In the genomic region with DNA sequence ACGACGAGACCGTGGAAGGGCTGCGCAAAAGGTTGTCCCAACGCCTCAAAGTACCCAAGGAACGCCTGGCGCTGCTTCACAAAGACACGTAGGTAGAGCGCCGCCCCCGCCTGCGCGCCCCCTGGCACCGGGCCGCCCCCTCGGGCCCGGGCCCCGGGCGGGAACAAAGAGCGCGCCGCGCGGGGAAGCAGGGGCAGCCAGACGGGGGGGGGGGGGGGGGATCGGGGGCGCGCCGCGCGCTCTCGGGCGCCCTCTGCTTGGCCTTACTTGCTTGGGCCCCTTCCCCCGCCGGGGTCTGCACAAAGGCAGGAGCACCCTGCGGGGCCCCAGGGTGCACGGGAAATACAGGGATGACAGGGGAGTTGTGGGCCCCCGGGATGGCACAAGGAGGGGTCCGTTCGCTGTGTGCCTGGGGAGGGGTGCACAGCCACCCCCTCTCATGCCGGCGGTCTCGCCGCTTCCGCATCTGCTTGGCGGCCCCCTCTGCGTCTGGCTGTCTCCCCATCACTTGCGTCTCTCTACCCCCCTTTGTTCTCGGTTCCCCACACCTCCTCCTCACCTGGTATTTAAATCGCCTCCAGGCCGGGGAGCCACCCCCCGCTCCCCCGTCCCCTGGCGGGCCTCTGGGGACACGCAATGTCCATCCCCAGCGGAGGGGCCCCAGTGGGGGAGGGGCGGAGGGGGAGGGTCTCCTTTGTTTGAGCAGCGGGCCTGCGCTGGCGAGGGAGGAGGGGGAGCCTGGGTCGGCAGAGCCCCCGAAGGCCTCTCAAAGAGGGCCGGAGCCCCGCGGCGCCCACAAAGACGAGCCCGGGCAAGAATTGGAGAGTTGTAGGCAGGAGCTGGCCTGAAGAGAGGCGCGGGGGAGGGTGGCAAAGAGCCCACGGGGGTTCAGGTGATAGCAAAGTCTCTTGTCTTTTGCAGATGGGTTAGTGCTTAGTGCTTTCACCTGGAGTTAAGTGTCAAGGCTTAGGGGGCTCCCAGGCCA, we compare ENCODE assay signal across 1 mouse cellular context.
A peak's percentile ranks its signal among the peaks of the same experiment; 100 is the strongest.
TF ChIP-seq lines count a peak whose summit lies in the region.

No protein-coding gene starts in this region.

TF ChIP-seq in CH12.LX, 34 proteins besides CTCF, POLR2A, EP300 and RAD21 (continued from another document):
- TF ChIP-seq SIN3A (IDR thresholded peaks at IDR 0.05; ENCODE audit: low read length) (peak; percentile 52; the same call in 1 of the 2 replicates), CHD2 (IDR thresholded peaks at IDR 0.05; ENCODE audit: low read length) (peak; percentile 93), ZNF384 (IDR thresholded peaks at IDR 0.05; ENCODE audit: low read depth, low read length) (no peak), ZMIZ1 (IDR thresholded peaks at IDR 0.05; ENCODE audit: low read depth, low read length) (no peak), JUN (IDR thresholded peaks at IDR 0.05; ENCODE audit: insufficient read depth, low read depth, low read length) (no peak), HCFC1 (IDR thresholded peaks at IDR 0.05; ENCODE audit: low read depth, low read length) (peak; percentile 51; the same call in 1 of the 2 replicates), USF2 (conservative IDR thresholded peaks at IDR 0.05; ENCODE audit: low read depth, low read length) (no peak), IRF4 (IDR thresholded peaks at IDR 0.05; ENCODE audit: low read depth, low read length) (peak; percentile 74), MXI1 (IDR thresholded peaks at IDR 0.05; ENCODE audit: low read depth, low read length) (no peak), TCF12 (IDR thresholded peaks at IDR 0.05; ENCODE audit: low read depth, low read length) (peak; percentile 82), KAT2A (IDR thresholded peaks at IDR 0.05; ENCODE audit: insufficient replicate concordance, low read length) (peak; percentile 62; the same call in 1 of the 2 replicates), MEF2A (IDR thresholded peaks at IDR 0.05; ENCODE audit: borderline replicate concordance, low read depth, low read length) (peak; percentile 26; the same call in 1 of the 2 replicates), MAZ (IDR thresholded peaks at IDR 0.05; ENCODE audit: low read depth, low read length) (peak; percentile 96), ELF1 (IDR thresholded peaks at IDR 0.05; ENCODE audit: low read depth, low read length) (peak; percentile 77), USF1 (IDR thresholded peaks at IDR 0.05; ENCODE audit: low read depth, low read length) (no peak), NRF1 (IDR thresholded peaks at IDR 0.05; ENCODE audit: low read depth, low read length) (peak; percentile 48; the same call in 1 of the 2 replicates), BHLHE40 (IDR thresholded peaks at IDR 0.05; ENCODE audit: low read depth, low read length) (peak; percentile 30; the same call in 1 of the 2 replicates), ETS1 (conservative IDR thresholded peaks at IDR 0.05; ENCODE audit: low read depth, low read length) (peak; percentile 70), NELFE (IDR thresholded peaks at IDR 0.05; ENCODE audit: low read depth, low read length) (no peak)
